Mouse (Mus musculus): ENCODE results near the gene Rpl27a. TPM values are rescaled to one million over a fixed set of nuclear protein-coding genes. Genes with fewer than 3 reads are reported as not detected.

Rpl27a gene
- total RNA-seq, 2 experiments from 2014 or later: 227 to 237 TPM

- no peak for DNase-seq
These were observed 44.9 kb downstream of the Rpl27a start for GRCm38 (mm10) chr7:109563775-109564362.

DNA sequence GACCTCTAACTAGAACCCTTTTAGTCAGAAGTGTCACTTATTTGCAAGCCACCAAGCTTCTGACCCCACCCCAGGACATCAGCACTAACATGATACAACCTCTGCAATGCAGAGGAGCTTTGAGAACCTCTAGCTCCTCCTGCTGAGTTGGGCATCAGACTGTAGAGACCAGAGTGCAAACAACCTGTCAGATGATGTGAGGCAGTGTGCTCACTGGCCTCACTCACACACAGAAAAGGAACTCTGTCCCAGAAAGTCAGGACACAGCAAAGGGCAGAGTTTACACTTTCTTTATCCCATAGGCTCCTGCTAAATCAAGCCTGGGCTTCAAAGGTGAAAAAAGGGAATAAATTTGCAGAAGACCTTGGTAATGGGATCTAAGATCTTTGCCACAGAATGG is 47.4 kb downstream of the Rpl27a start:
- no peak for DNase-seq

DNA sequence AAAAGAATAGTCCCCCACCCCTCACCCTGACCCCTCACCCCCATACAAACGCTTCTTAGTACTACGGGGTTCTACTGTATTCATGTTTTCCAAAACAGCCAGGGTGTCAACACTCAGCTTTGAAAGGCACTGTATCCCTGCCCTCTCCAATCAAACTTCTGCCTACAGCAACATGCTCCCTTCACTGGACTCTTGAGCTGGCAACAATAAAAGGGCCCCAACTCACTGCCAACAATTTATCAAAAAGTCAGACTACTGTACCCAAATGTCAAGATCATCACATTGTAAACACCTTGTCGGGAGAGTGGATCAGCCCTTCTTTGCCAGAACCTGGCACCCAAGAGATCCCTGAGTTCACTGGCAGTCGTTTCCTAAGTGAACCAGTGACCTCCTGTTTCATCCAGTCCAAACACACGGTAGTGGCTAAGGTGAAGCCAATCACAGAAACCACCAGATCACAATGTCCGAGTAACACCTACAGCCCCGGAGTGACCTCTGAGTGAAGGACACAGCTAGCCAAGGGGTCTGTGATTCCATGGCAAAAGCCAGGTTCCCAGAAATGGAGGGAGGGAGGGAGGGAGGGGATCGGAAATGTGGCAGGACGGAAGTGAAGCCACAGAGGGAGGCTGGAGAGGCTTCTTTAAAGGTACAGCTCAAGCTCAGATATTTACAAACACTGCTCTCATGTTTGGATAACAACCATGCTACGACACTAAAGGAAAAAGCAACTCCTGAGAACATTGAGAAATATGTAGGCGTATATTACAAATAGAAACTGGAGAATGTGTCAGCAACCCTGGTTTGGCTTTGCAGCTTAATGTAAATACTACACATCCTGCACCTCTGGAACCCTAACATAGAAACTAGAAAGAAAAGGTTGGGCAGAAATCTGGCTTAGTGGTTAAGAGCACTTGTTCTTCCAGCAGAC is 48.2 kb downstream of the Rpl27a start:
- DNase-seq: peak; percentile 29

DNA sequence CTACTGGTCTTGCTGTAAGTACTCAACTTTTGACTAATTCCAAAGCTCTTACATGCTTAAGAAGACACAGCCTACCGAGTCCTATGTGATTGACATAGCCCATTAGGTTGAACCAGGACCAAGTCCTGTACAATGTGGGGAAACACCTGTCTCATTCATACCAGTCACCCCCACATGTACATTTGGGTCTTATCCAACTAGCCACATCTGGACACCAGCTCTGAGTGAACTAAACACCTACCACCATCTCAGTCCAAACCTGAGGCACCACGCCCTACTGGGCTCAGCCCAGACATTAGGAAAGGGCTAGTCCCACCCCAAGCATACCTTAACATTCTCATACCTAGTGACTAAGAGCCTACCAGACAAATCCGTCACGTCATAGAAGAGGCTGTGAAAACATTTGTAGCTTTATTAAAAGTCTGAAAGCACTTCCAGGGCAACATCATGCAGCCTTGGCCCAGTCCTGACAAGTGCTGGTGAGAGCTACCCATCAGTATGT is 49.5 kb downstream of the Rpl27a start:
- DNase-seq: no peak

Small RNAs within 50 kb of the gene (microRNA-seq; reads per million reads assigned to microRNA genes)
- gene Gm47284: 2.3 reads per million

Other genes with a start within 250 kb of the Rpl27a start
- under 1 TPM; 0.76 to 0.84 TPM for gene Stk33, start 80.1 kb upstream of the Rpl27a start, total RNA-seq (2021)
- under 1 TPM; 0.48 to 0.85 TPM for gene Trim66, start 11.0 kb upstream of the Rpl27a start, total RNA-seq (2021)
- gene St5, start 184.5 kb downstream of the Rpl27a start, total RNA-seq (2021): 10 to 100 TPM; 48.2 to 55.3 TPM
- 10 to 100 TPM; 36.8 to 38.5 TPM for gene Akip1, start 184.5 kb downstream of the Rpl27a start, total RNA-seq (2021)
- gene BC051019, start 204.7 kb downstream of the Rpl27a start, total RNA-seq (2021): not detected
- gene Ascl3, start 212.6 kb downstream of the Rpl27a start, total RNA-seq (2021): not detected
- gene Tmem9b, start 233.7 kb downstream of the Rpl27a start, total RNA-seq (2021): 10 to 100 TPM; 36.3 to 36.7 TPM